Mouse (Mus musculus) urinary bladder, postnatal 25 days (tissue): Measurements from ENCODE around the gene Fam69b.

ENCODE experiments used
- DNase-seq: peaks from one replicate; pipeline ENCODE4 v3.0.0; 2022; ENCODE audit warnings: low spot score

The Fam69b gene

GRCm38 (mm10) chr2:26627921-26628739, at the start of gene Fam69b:
Fam69b (plus strand) TSS chr2:26628457.
- DNase-seq: peak; percentile 67

- DNase-seq: no peak
Observed at GRCm38 (mm10) chr2:26579714-26580113, 48.5 kb upstream of the Fam69b start, which contains the start of gene Egfl7. Egfl7 (plus strand) TSS chr2:26580014.

GRCm38 (mm10) chr2:26580751-26581150, 47.5 kb upstream of the Fam69b start:
- no peak for DNase-seq

- no peak for DNase-seq
Observed at GRCm38 (mm10) chr2:26582203-26582602, 46.1 kb upstream of the Fam69b start.

- DNase-seq: no peak
Observed at GRCm38 (mm10) chr2:26582741-26583140, 45.5 kb upstream of the Fam69b start.

GRCm38 (mm10) chr2:26583640-26584039, 44.6 kb upstream of the Fam69b start:
- no peak for DNase-seq

- no peak for DNase-seq
Observed at GRCm38 (mm10) chr2:26585713-26586112, 42.5 kb upstream of the Fam69b start.

- peak; percentile 60 for DNase-seq
Observed at GRCm38 (mm10) chr2:26586294-26587043, 41.8 kb upstream of the Fam69b start, which contains the start of gene Gm20532. Gm20532 (plus strand) TSS chr2:26586639.

- DNase-seq: no peak
Observed at GRCm38 (mm10) chr2:26587044-26587405, 41.2 kb upstream of the Fam69b start.

GRCm38 (mm10) chr2:26588573-26588972, 39.7 kb upstream of the Fam69b start:
- no peak for DNase-seq

GRCm38 (mm10) chr2:26589284-26589683, 39.0 kb upstream of the Fam69b start:
- DNase-seq: no peak

GRCm38 (mm10) chr2:26590282-26590681, 38.0 kb upstream of the Fam69b start:
- DNase-seq: no peak

- no peak for DNase-seq
Observed at GRCm38 (mm10) chr2:26590962-26591361, 37.3 kb upstream of the Fam69b start.

GRCm38 (mm10) chr2:26591416-26591815, 36.8 kb upstream of the Fam69b start:
- no peak for DNase-seq

- DNase-seq: no peak
Observed at GRCm38 (mm10) chr2:26593211-26594021, 34.8 kb upstream of the Fam69b start.

GRCm38 (mm10) chr2:26594022-26594346, 34.3 kb upstream of the Fam69b start:
- DNase-seq: no peak

- no peak for DNase-seq
Observed at GRCm38 (mm10) chr2:26594461-26594933, 33.8 kb upstream of the Fam69b start.

GRCm38 (mm10) chr2:26594934-26595724, 33.1 kb upstream of the Fam69b start:
- DNase-seq: no peak

GRCm38 (mm10) chr2:26595725-26596435, 32.4 kb upstream of the Fam69b start:
- DNase-seq: no peak

- DNase-seq: no peak
Observed at GRCm38 (mm10) chr2:26596898-26597297, 31.4 kb upstream of the Fam69b start.

GRCm38 (mm10) chr2:26597810-26598209, 30.4 kb upstream of the Fam69b start:
- DNase-seq: no peak
